Mouse (Mus musculus) hindbrain, postnatal 0 days (tissue): ENCODE measurements at regions not wholly inside any gene's neighbourhood (a gene's known extent, or its start where the extent isn't known, plus 50 kb on each side); places are given as distances from the start of the nearest gene placed in this dataset.

Experiments
- ATAC-seq: fragments of 200-750 bp; cut with Nextera tagmentation; 2 replicates; pipeline ENCODE4 v1.8.0; 2017; ENCODE audit warnings: mild to moderate bottlenecking, moderate TSS enrichment, moderate library complexity
- DNase-seq: peaks from one replicate; pipeline ENCODE4 v3.0.0-alpha.2; 2015; ENCODE audit warnings: low spot score
- H3K27ac ChIP-seq: fragments of 300-500 bp; sonication (generic); 2 replicates; pipeline ENCODE4 v1.5.1; 2014; ENCODE audit warnings: mild to moderate bottlenecking
- H3K27me3 ChIP-seq: fragments of 300-500 bp; sonication (generic); 2 replicates; pipeline ENCODE4 v1.6.1; 2014; ENCODE audit warnings: low read length, mixed read lengths; ENCODE audit not compliant: insufficient read depth
- H3K36me3 ChIP-seq: fragments of 300-500 bp; sonication (generic); 2 replicates; pipeline ENCODE4 v1.6.1; 2014; ENCODE audit warnings: low read length, mixed read lengths; ENCODE audit not compliant: insufficient read depth
- H3K4me1 ChIP-seq: fragments of 300-500 bp; sonication (generic); 2 replicates; pipeline ENCODE4 v1.6.1; 2014; ENCODE audit warnings: antibody characterized with exemption, low read length, mixed read lengths; ENCODE audit not compliant: insufficient read depth
- H3K4me2 ChIP-seq: fragments of 300-500 bp; sonication (generic); 2 replicates; pipeline ENCODE4 v1.6.1; 2014; ENCODE audit warnings: low read depth, mild to moderate bottlenecking, low read length, moderate library complexity, mixed read lengths
- H3K4me3 ChIP-seq: fragments of 300-500 bp; sonication (generic); 2 replicates; pipeline ENCODE4 v1.5.1; 2014; ENCODE audit warnings: low read length
- H3K9ac ChIP-seq: fragments of 300-500 bp; sonication (generic); replicated peaks from 2 replicates; pipeline ENCODE4 v1.6.1; 2014; ENCODE audit warnings: mild to moderate bottlenecking, low read length, moderate library complexity, mixed read lengths
- H3K9me3 ChIP-seq: fragments of 300-500 bp; sonication (generic); 2 replicates; pipeline ENCODE4 v1.6.1; 2016; ENCODE audit warnings: low read length, mixed read lengths
- CTCF ChIP-seq: IDR thresholded peaks from 2 replicates; pipeline ENCODE4 v1.5.1; 2016; ENCODE audit warnings: antibody characterized with exemption, control low read depth, low read depth
- whole genome bisulfite sequencing: fragments of 180-500 bp; shearing (Covaris S2); extraction: QIAGEN DNeasy Blood & Tissue Kit; methylation state at CpG from one replicate; pipeline ENCODE4 v1.1.7; 2014; 5-methylcytosine and 5-hydroxymethylcytosine counted together

- Histone ChIP-seq H3K9ac (no peak overlapping the region), H3K9me3 (no peaks in the 10 kb centered on the region), H3K4me1 (no peaks in the 10 kb centered on the region), H3K4me3 (no peak overlapping the region), H3K4me2 (no peak overlapping the region), H3K36me3 (no peaks in the 10 kb centered on the region), H3K27me3 (no peaks in the 10 kb centered on the region), H3K27ac (no peak overlapping the region)
- DNase-seq (no peak), ATAC-seq (no peak)
- TF ChIP-seq CTCF: no peak
- 21% methylated on average over 2 of the region's 2 CpGs for WGBS
Measured at GRCm38 (mm10) chr17:15981558-15981957, 150.7 kb upstream of the Rgmb start.

GRCm38 (mm10) chr17:15977374-15978031, 146.7 kb upstream of the Rgmb start:
- Histone ChIP-seq H3K4me3 (no peak overlapping the region), H3K4me2 (no peak overlapping the region), H3K36me3 (no peaks in the 10 kb centered on the region), H3K9me3 (no peaks in the 10 kb centered on the region), H3K27ac (0 out of 2 replicates have a peak overlapping the region, but pooled peaks have one; percentile 7), H3K9ac (no peak overlapping the region), H3K27me3 (no peaks in the 10 kb centered on the region), H3K4me1 (no peaks in the 10 kb centered on the region)
- ATAC-seq (peak; percentile 94), DNase-seq (peak; percentile 82)
- 20% methylated on average over 7 of the region's 7 CpGs for WGBS
- TF ChIP-seq CTCF: no peak

- Histone ChIP-seq H3K4me3 (no peak overlapping the region), H3K27ac (no peak overlapping the region), H3K9ac (no peak overlapping the region), H3K4me2 (no peak overlapping the region), H3K9me3 (no peaks in the 10 kb centered on the region), H3K36me3 (no peaks in the 10 kb centered on the region), H3K27me3 (no peaks in the 10 kb centered on the region), H3K4me1 (no peaks in the 10 kb centered on the region)
- 87% methylated on average over 3 of the region's 3 CpGs for WGBS
- ATAC-seq (no peak), DNase-seq (no peak)
- no peak for TF ChIP-seq CTCF
Measured at GRCm38 (mm10) chr17:15971351-15971685, 140.5 kb upstream of the Rgmb start.

GRCm38 (mm10) chr17:15970481-15971350, 139.9 kb upstream of the Rgmb start:
- no peak for TF ChIP-seq CTCF
- H3K9me3 ChIP-seq: no peaks in the 10 kb centered on the region
- H3K4me1 ChIP-seq: no peaks in the 10 kb centered on the region
- no peak overlapping the region for H3K9ac ChIP-seq
- DNase-seq (no peak), ATAC-seq (no peak)
- no peak overlapping the region for H3K4me2 ChIP-seq
- H3K4me3 ChIP-seq: no peak overlapping the region
- H3K36me3 ChIP-seq: no peaks in the 10 kb centered on the region
- H3K27me3 ChIP-seq: no peaks in the 10 kb centered on the region
- WGBS: 71% methylated on average over 6 of the region's 6 CpGs
- H3K27ac ChIP-seq: no peak overlapping the region

- no peak overlapping the region for H3K4me2 ChIP-seq
- H3K4me3 ChIP-seq: no peak overlapping the region
- H3K36me3 ChIP-seq: no peaks in the 10 kb centered on the region
- no peak overlapping the region for H3K27ac ChIP-seq
- ATAC-seq: no peak
- H3K9me3 ChIP-seq: no peaks in the 10 kb centered on the region
- 78% methylated on average over 5 of the region's 5 CpGs for WGBS
- no peaks in the 10 kb centered on the region for H3K4me1 ChIP-seq
- no peaks in the 10 kb centered on the region for H3K27me3 ChIP-seq
- H3K9ac ChIP-seq: no peak overlapping the region
- no peak for TF ChIP-seq CTCF
- DNase-seq: no peak
Measured at GRCm38 (mm10) chr17:15968331-15968730, 137.5 kb upstream of the Rgmb start.

GRCm38 (mm10) chr17:15955656-15956055, 124.8 kb upstream of the Rgmb start:
- no peak for TF ChIP-seq CTCF
- Histone ChIP-seq H3K9me3 (no peaks in the 10 kb centered on the region), H3K4me2 (no peak overlapping the region), H3K36me3 (no peaks in the 10 kb centered on the region), H3K4me1 (no peaks in the 10 kb centered on the region), H3K27ac (no peak overlapping the region), H3K9ac (no peak overlapping the region), H3K4me3 (no peak overlapping the region), H3K27me3 (no peaks in the 10 kb centered on the region)
- no peak for ATAC-seq
- no peak for DNase-seq
- 84% methylated on average over 2 of the region's 2 CpGs for WGBS

- Histone ChIP-seq H3K36me3 (no peaks in the 10 kb centered on the region), H3K4me3 (no peak overlapping the region), H3K27me3 (no peaks in the 10 kb centered on the region), H3K9me3 (no peaks in the 10 kb centered on the region), H3K4me1 (no peaks in the 10 kb centered on the region), H3K9ac (no peak overlapping the region), H3K27ac (no peak overlapping the region), H3K4me2 (no peak overlapping the region)
- whole genome bisulfite sequencing: 18% methylated on average over 3 of the region's 3 CpGs
- ATAC-seq: no peak
- no peak for DNase-seq
- TF ChIP-seq CTCF: no peak
Measured at GRCm38 (mm10) chr17:15951641-15952040, 120.8 kb upstream of the Rgmb start.
